Mouse (Mus musculus): Measurements from ENCODE around the gene Rbl2. TPM values are rescaled to one million over a fixed set of nuclear protein-coding genes. Genes with fewer than 3 reads are reported as not detected.
A peak's percentile ranks its signal among the peaks of the same experiment; 100 is the strongest.

The Rbl2 gene
- total RNA-seq, 4 experiments from 2014 or later = 38.3 to 45.0 (median 42.1) TPM

GRCm38 (mm10) chr8:91159959-91160800, 90.3 kb downstream of the Rbl2 start:
- no peak for DNase-seq (ENCODE audit: low spot score in 2 of 2)

GRCm38 (mm10) chr8:91170152-91170551, 100.3 kb downstream of the Rbl2 start:
- no peak for DNase-seq (ENCODE audit: low spot score in 2 of 2)

- peak; percentile 29 to 37 for DNase-seq (ENCODE audit: low spot score in 2 of 2)
Observed at GRCm38 (mm10) chr8:91170914-91171313, 101.1 kb downstream of the Rbl2 start.

- DNase-seq (ENCODE audit: low spot score in 2 of 2) = no peak
Observed at GRCm38 (mm10) chr8:91171605-91172004, 101.7 kb downstream of the Rbl2 start.

Other genes starting within 250 kb of the Rbl2 start
- gene Chd9, start 241.7 kb upstream of the Rbl2 start, total RNA-seq (2022) = 100 to 1,000 TPM; 240 to 270 (median 254) TPM
- 100 to 1,000 TPM in 1 of 4 experiments, 10 to 100 TPM in 3; 98.6 to 105 (median 99.4) TPM for gene Aktip, start 129.9 kb downstream of the Rbl2 start, total RNA-seq (2022)
- 10 to 100 TPM; 20.9 to 27.3 (median 23.2) TPM for gene Rpgrip1l, start 243.2 kb downstream of the Rbl2 start, total RNA-seq (2022)
- 100 to 1,000 TPM; 143 to 151 (median 148) TPM for gene Fto, start 243.5 kb downstream of the Rbl2 start, total RNA-seq (2022)

All from layer of hippocampus, adult 8-10 months (tissue).